Mouse (Mus musculus) cerebellum, postnatal 14 days (tissue): ENCODE measurements around the gene Mon1a.
A peak's percentile ranks its signal among the peaks of the same experiment; 100 is the strongest.

ENCODE experiments used
- DNase-seq, 2 experiments: peaks; one replicate each; pipeline ENCODE4 v3.0.0; 2021; ENCODE audit warnings: mixed read lengths in 2 of 2

Mon1a gene

DNA sequence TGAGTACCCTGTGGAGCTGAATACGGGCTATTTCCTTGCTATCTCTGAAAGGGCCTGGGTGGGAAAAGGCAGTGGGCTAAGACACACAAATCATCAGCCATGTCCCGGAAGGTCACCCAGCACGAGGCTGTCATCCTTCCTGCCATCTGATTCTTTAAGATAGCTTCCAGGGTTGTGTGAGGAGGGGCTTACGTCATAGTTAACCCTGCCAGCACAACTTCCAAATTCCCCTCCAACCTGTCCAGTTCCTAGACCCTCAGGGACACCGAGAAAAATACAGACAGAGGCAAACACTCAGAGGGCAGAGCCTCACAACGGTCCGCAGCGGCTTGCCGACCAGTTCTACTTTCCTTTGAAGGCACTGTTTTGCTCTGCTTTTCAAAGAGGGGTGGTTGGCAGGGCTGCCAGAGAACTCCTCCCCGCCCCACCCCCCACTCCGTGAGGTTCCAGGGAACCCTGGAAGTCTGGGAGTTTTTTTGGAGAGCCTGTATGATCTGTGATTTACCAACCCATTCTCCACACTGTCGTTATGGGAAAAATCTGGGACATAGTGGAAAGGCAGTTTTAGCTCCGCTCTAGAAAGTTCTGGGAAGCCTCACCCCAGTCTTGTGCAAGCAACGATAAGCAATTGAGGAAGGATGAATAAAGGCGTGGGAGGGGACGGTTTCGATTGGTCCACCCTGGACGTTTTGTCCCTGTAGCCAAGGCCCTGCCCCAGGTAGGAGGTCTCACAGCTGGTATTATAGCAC, 20.6 kb downstream of the Mon1a start:
- no peak for DNase-seq

- no peak for DNase-seq
Measured at GRCm38 (mm10) chr9:107910025-107910769, 22.2 kb downstream of the Mon1a start.

DNA sequence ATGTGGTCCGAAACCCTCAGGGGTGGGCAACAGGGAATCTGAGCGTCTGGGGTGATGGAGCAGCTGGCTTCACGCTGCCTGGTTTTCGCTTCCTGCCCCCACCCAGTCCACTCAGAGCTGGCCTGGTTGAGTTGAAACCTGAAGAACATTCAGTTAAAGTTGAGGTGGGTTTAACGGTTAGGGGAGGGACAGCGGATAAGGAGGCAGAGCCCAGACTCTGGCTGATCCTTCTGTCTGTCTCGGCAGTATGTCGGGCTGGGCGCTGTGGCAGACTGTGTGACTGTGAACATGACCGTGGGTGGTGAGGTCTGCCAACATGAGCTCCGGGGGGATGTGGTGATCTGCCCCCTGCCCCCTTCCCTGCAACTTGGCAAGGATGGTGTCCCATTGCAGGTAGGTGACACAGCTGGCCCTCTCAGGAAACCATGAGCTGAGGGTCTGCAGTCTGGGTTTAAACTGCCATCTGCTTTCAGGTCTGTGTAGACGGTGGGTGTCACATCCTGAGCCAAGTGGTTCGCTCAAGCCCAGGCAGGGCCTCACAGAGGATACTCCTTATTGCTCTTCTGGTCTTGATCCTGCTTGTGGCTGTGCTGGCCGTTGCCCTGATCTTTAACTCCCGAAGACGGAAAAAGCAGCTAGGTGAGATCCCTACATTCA, 26.9 kb downstream of the Mon1a start:
- DNase-seq: peak; percentile 39 to 54

DNA sequence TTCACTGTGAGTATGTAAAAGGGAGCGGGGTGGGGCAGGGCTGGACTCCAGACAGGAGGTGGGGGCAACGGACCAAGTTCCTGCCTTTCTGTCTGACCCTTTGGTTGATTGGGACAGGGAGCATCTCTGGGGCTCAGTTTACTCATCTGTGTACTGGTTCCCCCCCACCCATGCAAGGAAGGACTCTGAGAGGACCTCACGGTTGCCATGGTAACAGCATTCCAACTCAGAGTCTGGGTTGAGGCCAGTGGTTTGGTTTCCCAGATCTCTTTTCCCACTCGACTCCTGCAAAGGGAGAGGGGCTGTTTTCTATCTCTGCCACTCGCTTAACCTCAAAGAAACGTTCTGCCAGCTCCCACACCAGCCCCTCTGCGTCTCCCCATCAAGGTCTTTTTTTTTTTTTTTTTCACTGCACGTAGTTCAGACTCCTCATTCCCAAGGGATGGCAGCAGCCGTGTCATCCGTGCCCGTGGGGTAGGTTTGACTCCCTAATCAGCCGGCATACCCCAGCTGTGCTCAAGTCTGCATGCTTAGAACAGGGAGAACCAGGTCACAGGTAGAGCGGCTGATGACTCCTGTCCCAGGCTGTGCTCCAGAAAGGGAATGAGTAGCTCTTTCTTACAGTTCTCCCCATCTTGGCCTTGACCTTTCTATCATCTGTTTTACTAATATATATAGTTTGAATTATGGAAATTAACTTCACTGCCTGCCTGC, 30.1 kb downstream of the Mon1a start:
- peak in 1 of 2 experiments; percentile 47 for DNase-seq

DNA sequence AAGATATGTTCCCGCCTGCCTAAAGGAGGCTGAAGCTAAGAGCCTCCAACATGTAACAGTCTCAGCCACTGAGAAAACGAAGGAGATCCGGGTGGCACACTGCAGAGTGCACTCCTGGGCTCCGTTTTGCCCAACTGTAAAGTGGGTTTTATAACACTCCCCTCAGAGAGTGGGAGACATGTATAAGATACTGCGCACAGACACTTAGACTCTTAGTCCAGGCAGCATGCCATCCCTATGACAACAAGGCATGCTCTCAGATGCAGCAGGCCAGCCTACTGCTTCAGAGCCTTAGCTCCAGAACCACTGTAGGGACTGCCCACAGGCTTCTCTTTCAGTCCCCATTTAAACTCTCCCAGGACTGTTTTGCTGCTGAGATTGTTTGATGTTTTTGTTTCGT, 30.9 kb downstream of the Mon1a start:
- DNase-seq: no peak

DNA sequence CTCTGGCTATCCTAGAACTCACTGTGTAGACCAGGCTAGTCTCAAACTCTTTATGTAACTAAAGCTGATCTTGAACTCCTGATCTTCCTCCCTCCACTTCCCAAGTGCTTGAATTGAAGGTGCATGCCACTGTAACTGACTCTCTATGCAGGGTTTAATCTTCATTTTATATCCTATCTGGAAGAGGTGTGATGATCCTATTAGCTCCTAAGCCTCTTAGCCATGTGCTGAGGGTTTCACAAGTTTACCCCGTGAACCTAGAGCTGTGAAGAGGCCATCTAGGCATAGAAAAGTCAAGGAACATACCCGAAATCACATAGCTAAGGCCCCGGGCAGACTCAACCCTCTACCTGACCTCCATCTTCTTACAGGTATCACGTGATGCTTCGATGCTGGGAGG, 31.5 kb downstream of the Mon1a start:
- DNase-seq: no peak

GRCm38 (mm10) chr9:107923021-107923420, 35.1 kb downstream of the Mon1a start:
- DNase-seq: peak in 1 of 2 experiments; percentile 58

- DNase-seq: peak in 1 of 2 experiments; percentile 16
Measured at GRCm38 (mm10) chr9:107923956-107924355, 36.0 kb downstream of the Mon1a start.

GRCm38 (mm10) chr9:107925251-107925650, 37.3 kb downstream of the Mon1a start:
- DNase-seq: no peak

DNA sequence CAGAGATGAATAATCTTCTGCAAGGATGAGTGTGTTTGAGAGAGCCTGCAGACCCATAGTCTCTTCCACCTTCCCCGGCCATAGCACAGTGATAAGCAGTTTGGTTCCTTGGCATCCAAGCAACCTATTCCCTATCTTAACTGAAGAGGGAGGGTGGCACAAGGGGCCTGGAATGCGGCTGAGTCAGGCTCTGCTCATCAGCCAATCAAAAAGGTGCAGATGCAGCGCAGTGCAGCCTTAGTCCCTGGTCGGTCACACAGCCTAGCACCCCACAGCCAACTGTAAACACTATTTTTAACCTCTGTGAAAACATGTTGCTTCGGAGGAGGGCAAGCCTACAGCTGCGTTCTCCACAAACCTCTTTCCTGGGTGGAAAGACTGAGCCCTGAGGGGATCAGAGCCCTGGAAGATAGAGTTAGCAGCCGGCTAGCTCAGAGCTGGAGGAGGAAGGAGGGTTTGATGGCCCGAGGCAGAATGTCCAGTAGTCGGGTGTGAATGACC, 39.0 kb downstream of the Mon1a start:
- DNase-seq: no peak

GRCm38 (mm10) chr9:107927749-107928148, 39.8 kb downstream of the Mon1a start:
- peak in 1 of 2 experiments; percentile 31 for DNase-seq

DNA sequence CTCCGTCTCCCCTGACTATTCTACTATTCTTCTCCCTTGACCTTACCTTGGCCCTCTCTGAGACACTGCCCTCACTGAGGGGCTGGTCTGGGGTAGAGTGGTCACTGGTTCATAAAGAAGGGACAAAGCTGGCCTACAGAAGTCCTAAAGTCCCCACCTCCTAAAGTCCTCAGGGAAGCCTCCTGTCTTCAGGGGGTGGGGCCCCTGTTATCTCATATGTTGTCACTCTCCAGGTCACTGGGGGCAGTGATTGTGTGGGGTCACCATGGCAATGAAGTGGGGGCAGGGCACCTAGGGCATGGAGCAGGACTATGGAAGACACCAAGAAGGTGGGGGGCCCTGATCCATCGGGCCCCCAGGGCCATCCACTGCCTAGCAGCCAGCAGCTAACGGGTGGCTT, 40.2 kb downstream of the Mon1a start, which contains the start of gene Actl11:
Gene Actl11, plus strand, starts transcription at position 301 of the 400 bp plus-strand sequence.
- no peak for DNase-seq

DNA sequence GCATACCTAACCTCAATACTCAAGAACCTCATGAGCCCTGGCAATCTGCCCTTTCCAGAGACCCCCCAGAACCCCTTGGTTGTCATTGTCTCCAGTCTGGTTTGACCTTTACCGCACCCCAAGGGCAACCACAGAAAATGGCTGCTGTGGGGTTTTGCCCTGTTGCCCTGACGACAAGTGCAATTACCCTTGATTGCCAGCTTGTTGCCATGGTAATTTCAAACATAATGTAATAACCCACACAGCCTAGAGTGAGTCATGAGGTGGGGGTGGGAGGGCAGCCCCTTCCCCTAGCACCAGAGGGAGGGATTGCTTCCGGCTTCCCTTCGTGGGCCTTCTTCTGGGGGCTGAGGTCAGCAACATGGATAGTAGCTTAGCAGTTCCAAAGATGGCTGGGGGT, 44.3 kb downstream of the Mon1a start:
- DNase-seq: no peak

DNA sequence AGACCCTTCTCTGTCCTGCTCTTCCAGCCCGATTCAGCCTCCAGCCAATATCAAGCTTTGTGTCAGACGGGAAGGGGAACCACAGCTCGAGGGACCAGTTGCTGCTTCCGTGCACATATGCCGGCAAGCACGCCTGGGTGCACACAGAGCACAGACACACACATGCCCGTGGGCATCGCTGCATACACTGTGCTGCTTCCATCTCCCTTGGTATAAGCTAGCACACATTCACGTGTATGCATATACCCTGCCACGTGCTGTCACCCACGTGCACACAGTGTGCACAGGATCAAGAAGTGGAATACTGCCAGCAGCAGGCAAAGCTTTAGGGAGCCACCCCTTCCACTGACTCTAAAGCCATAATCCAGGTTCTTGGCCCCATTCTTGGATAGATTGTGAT, 46.2 kb downstream of the Mon1a start:
- peak; percentile 53 to 70 for DNase-seq

DNA sequence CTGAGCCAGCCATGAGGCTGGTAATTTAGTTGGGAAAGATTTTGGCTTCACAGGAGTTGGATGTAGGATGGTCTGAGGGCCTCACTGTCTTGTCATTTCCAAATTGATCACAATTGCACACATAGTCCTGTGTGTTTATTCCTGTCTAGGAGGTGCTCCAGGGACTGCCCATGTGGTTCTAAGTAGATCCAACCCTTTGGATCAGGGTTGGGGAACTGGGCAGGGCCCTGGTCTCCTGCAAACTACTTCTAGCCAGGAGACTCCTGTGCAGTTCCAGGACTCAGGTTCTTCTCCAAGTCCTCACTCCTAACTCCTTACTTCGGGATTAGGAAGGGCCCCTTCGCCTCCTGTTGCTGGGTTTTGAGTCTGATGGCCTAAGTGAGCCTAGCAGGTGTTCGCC, 47.4 kb downstream of the Mon1a start, which contains the start of gene Camkv:
Gene Camkv, plus strand, starts transcription at position 301 of the 400 bp plus-strand sequence.
- no peak for DNase-seq

DNA sequence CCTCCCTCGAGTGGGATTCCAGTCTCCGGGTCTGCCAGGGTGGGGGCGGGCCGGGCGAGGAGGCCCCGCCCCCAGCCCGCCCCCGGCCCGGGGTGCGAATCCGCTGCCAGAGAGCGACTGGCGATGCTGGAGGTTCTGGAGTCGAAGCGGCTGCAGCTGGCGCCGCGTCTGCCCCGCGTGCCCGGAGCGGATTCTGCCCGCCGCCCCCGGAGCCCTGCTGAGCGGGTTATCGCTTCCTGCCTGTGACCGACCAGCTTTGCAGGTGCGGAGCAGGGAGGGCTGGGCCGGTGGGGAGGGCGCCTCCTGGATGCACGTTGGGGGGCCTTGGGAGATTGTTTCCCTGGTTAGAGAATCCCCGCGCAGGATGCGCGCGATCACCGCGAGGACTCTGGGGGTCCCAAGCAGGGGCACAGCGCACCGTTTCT, 47.9 kb downstream of the Mon1a start:
- DNase-seq: peak; percentile 36 to 54

- DNase-seq: no peak
Measured at GRCm38 (mm10) chr9:107936215-107936822, 48.4 kb downstream of the Mon1a start.

- no peak for DNase-seq
Measured at GRCm38 (mm10) chr9:107936831-107937230, 48.9 kb downstream of the Mon1a start.

GRCm38 (mm10) chr9:107947241-107948194, 59.6 kb downstream of the Mon1a start:
- DNase-seq: peak; percentile 47 to 69

GRCm38 (mm10) chr9:107949184-107949921, 61.4 kb downstream of the Mon1a start:
- DNase-seq: no peak
